Mouse (Mus musculus): Measurements from ENCODE around the gene Ccl22. TPM values are rescaled to one million over a fixed set of nuclear protein-coding genes. Genes with fewer than 3 reads are reported as not detected.

Ccl22 gene
- polyA plus RNA-seq, 1 experiment from 2014 or later, result not detected

GRCm38 (mm10) chr8:94771941-94772670, 26.7 kb downstream of the Ccl22 start, which contains the start of gene Cx3cl1:
Gene Cx3cl1 (plus strand): TSS chr8:94772009.
- Histone ChIP-seq H3K36me3 (replicated peaks; ENCODE audit: control insufficient read depth, insufficient read depth) (no peaks in the 10 kb centered on the region), H3K9me3 (ENCODE audit: control insufficient read depth, low read length) (no peaks in the 10 kb centered on the region), H3K4me3 (replicated peaks; ENCODE audit: low read length) (peak within 1 kb of the TSS; percentile 45), H3K4me2 (replicated peaks) (peak within 1 kb of the TSS; percentile 85), H3K4me1 (replicated peaks; ENCODE audit: control insufficient read depth, insufficient read depth, low read length) (peaks cover 29% of the 10 kb centered on the region), H3K27ac (peak within 1 kb of the TSS; percentile 29; the same call in 1 of the 2 replicates), H3K9ac (peak within 1 kb of the TSS; percentile 69), H3K27me3 (ENCODE audit: control insufficient read depth, insufficient read depth, low read length) (no peaks in the 10 kb centered on the region)
- ATAC-seq (ENCODE audit: low FRiP score) (peak; percentile 87), DNase-seq (ENCODE audit: low spot score) (peak; percentile 76)
- WGBS, result under 1% methylated on average over 38 of the region's 38 CpGs

- Histone ChIP-seq H3K4me3 (replicated peaks; ENCODE audit: low read length) (peak overlapping the region; percentile 45), H3K27ac (no peak overlapping the region), H3K4me2 (replicated peaks) (peak overlapping the region; percentile 85), H3K27me3 (ENCODE audit: control insufficient read depth, insufficient read depth, low read length) (no peaks in the 10 kb centered on the region), H3K9me3 (ENCODE audit: control insufficient read depth, low read length) (no peaks in the 10 kb centered on the region), H3K36me3 (replicated peaks; ENCODE audit: control insufficient read depth, insufficient read depth) (no peaks in the 10 kb centered on the region), H3K9ac (peak overlapping the region; percentile 69; the same call in 1 of the 2 replicates), H3K4me1 (replicated peaks; ENCODE audit: control insufficient read depth, insufficient read depth, low read length) (peaks cover 32% of the 10 kb centered on the region)
- ATAC-seq (ENCODE audit: low FRiP score) (no peak), DNase-seq (ENCODE audit: low spot score) (no peak)
- WGBS, result 48% methylated on average over 6 of the region's 6 CpGs
Observed at GRCm38 (mm10) chr8:94773048-94773447, 27.7 kb downstream of the Ccl22 start.

- Histone ChIP-seq H3K9me3 (ENCODE audit: control insufficient read depth, low read length) (no peaks in the 10 kb centered on the region), H3K4me1 (replicated peaks; ENCODE audit: control insufficient read depth, insufficient read depth, low read length) (peaks cover 35% of the 10 kb centered on the region), H3K9ac (peak overlapping the region; percentile 33; the same call in 1 of the 2 replicates), H3K4me3 (replicated peaks; ENCODE audit: low read length) (peak overlapping the region; percentile 17), H3K27ac (peak overlapping the region; percentile 49; the same call in 1 of the 2 replicates), H3K36me3 (replicated peaks; ENCODE audit: control insufficient read depth, insufficient read depth) (no peaks in the 10 kb centered on the region), H3K27me3 (ENCODE audit: control insufficient read depth, insufficient read depth, low read length) (no peaks in the 10 kb centered on the region), H3K4me2 (replicated peaks) (peak overlapping the region; percentile 85)
- DNase-seq (ENCODE audit: low spot score), result peak; percentile 37
- no peak for ATAC-seq (ENCODE audit: low FRiP score)
- WGBS, result 18% methylated on average over 12 of the region's 12 CpGs
Observed at GRCm38 (mm10) chr8:94773700-94774171, 28.3 kb downstream of the Ccl22 start.

- Histone ChIP-seq H3K36me3 (replicated peaks; ENCODE audit: control insufficient read depth, insufficient read depth) (no peaks in the 10 kb centered on the region), H3K27ac (no peak overlapping the region), H3K4me3 (replicated peaks; ENCODE audit: low read length) (no peak overlapping the region), H3K9me3 (ENCODE audit: control insufficient read depth, low read length) (no peaks in the 10 kb centered on the region), H3K9ac (no peak overlapping the region), H3K4me1 (replicated peaks; ENCODE audit: control insufficient read depth, insufficient read depth, low read length) (peaks cover 35% of the 10 kb centered on the region), H3K27me3 (ENCODE audit: control insufficient read depth, insufficient read depth, low read length) (no peaks in the 10 kb centered on the region), H3K4me2 (replicated peaks) (no peak overlapping the region)
- DNase-seq (ENCODE audit: low spot score), result no peak
- WGBS, result 82% methylated on average over 1 of the region's 1 CpGs
- no peak for ATAC-seq (ENCODE audit: low FRiP score)
Observed at GRCm38 (mm10) chr8:94774601-94775000, 29.2 kb downstream of the Ccl22 start.

- ATAC-seq (ENCODE audit: low FRiP score), result no peak
- no peak overlapping the region for H3K27ac ChIP-seq
- no peaks in the 10 kb centered on the region for H3K27me3 ChIP-seq (ENCODE audit: control insufficient read depth, insufficient read depth, low read length)
- no peak overlapping the region for H3K4me3 ChIP-seq (replicated peaks; ENCODE audit: low read length)
- no peaks in the 10 kb centered on the region for H3K9me3 ChIP-seq (ENCODE audit: control insufficient read depth, low read length)
- DNase-seq (ENCODE audit: low spot score), result no peak
- H3K36me3 ChIP-seq (replicated peaks; ENCODE audit: control insufficient read depth, insufficient read depth), result no peaks in the 10 kb centered on the region
- WGBS, result 85% methylated on average over 2 of the region's 2 CpGs
- no peak overlapping the region for H3K4me2 ChIP-seq (replicated peaks)
- no peak overlapping the region for H3K9ac ChIP-seq
- H3K4me1 ChIP-seq (replicated peaks; ENCODE audit: control insufficient read depth, insufficient read depth, low read length), result peaks cover 34% of the 10 kb centered on the region
Observed at GRCm38 (mm10) chr8:94776346-94776745, 31.0 kb downstream of the Ccl22 start.

- no peak overlapping the region for H3K4me3 ChIP-seq (replicated peaks; ENCODE audit: low read length)
- no peak overlapping the region for H3K27ac ChIP-seq
- no peaks in the 10 kb centered on the region for H3K36me3 ChIP-seq (replicated peaks; ENCODE audit: control insufficient read depth, insufficient read depth)
- no peak for DNase-seq (ENCODE audit: low spot score)
- no peaks in the 10 kb centered on the region for H3K9me3 ChIP-seq (ENCODE audit: control insufficient read depth, low read length)
- no peak overlapping the region for H3K4me2 ChIP-seq (replicated peaks)
- peaks cover 25% of the 10 kb centered on the region; the same call in 1 of the 2 replicates for H3K4me1 ChIP-seq (replicated peaks; ENCODE audit: control insufficient read depth, insufficient read depth, low read length)
- no peak overlapping the region for H3K9ac ChIP-seq
- ATAC-seq (ENCODE audit: low FRiP score), result no peak
- WGBS, result 63% methylated on average over 10 of the region's 10 CpGs
- H3K27me3 ChIP-seq (ENCODE audit: control insufficient read depth, insufficient read depth, low read length), result no peaks in the 10 kb centered on the region
Observed at GRCm38 (mm10) chr8:94778036-94778435, 32.6 kb downstream of the Ccl22 start.

GRCm38 (mm10) chr8:94778473-94778872, 33.1 kb downstream of the Ccl22 start:
- Histone ChIP-seq H3K9ac (no peak overlapping the region), H3K4me1 (replicated peaks; ENCODE audit: control insufficient read depth, insufficient read depth, low read length) (peaks cover 22% of the 10 kb centered on the region; the same call in 1 of the 2 replicates), H3K36me3 (replicated peaks; ENCODE audit: control insufficient read depth, insufficient read depth) (no peaks in the 10 kb centered on the region), H3K4me2 (replicated peaks) (no peak overlapping the region), H3K27ac (no peak overlapping the region), H3K9me3 (ENCODE audit: control insufficient read depth, low read length) (no peaks in the 10 kb centered on the region), H3K4me3 (replicated peaks; ENCODE audit: low read length) (no peak overlapping the region), H3K27me3 (ENCODE audit: control insufficient read depth, insufficient read depth, low read length) (no peaks in the 10 kb centered on the region)
- ATAC-seq (ENCODE audit: low FRiP score) (no peak), DNase-seq (ENCODE audit: low spot score) (no peak)
- 58% methylated on average over 5 of the region's 5 CpGs for WGBS

GRCm38 (mm10) chr8:94778895-94779533, 33.6 kb downstream of the Ccl22 start:
- ATAC-seq (ENCODE audit: low FRiP score) (no peak), DNase-seq (ENCODE audit: low spot score) (no peak)
- 70% methylated on average over 10 of the region's 10 CpGs for WGBS
- peaks cover 16% of the 10 kb centered on the region; the same call in 1 of the 2 replicates for H3K4me1 ChIP-seq (replicated peaks; ENCODE audit: control insufficient read depth, insufficient read depth, low read length)
- H3K4me2 ChIP-seq (replicated peaks), result no peak overlapping the region
- no peaks in the 10 kb centered on the region for H3K9me3 ChIP-seq (ENCODE audit: control insufficient read depth, low read length)
- H3K9ac ChIP-seq, result no peak overlapping the region
- no peaks in the 10 kb centered on the region for H3K36me3 ChIP-seq (replicated peaks; ENCODE audit: control insufficient read depth, insufficient read depth)
- H3K27me3 ChIP-seq (ENCODE audit: control insufficient read depth, insufficient read depth, low read length), result no peaks in the 10 kb centered on the region
- H3K4me3 ChIP-seq (replicated peaks; ENCODE audit: low read length), result no peak overlapping the region
- no peak overlapping the region for H3K27ac ChIP-seq

GRCm38 (mm10) chr8:94779534-94780294, 34.3 kb downstream of the Ccl22 start:
- Histone ChIP-seq H3K4me1 (replicated peaks; ENCODE audit: control insufficient read depth, insufficient read depth, low read length) (0 out of 2 replicates have a peak, but pooled peaks cover 13% of the 10 kb centered on the region), H3K27me3 (ENCODE audit: control insufficient read depth, insufficient read depth, low read length) (no peaks in the 10 kb centered on the region), H3K9ac (no peak overlapping the region), H3K27ac (no peak overlapping the region), H3K9me3 (ENCODE audit: control insufficient read depth, low read length) (no peaks in the 10 kb centered on the region), H3K4me2 (replicated peaks) (no peak overlapping the region), H3K36me3 (replicated peaks; ENCODE audit: control insufficient read depth, insufficient read depth) (no peaks in the 10 kb centered on the region), H3K4me3 (replicated peaks; ENCODE audit: low read length) (no peak overlapping the region)
- WGBS, result 95% methylated on average over 16 of the region's 16 CpGs
- ATAC-seq (ENCODE audit: low FRiP score) (no peak), DNase-seq (ENCODE audit: low spot score) (no peak)

Data from hindbrain, embryonic 14.5 days (tissue).